Mouse (Mus musculus): ENCODE data around the gene Hs3st6.

DNA sequence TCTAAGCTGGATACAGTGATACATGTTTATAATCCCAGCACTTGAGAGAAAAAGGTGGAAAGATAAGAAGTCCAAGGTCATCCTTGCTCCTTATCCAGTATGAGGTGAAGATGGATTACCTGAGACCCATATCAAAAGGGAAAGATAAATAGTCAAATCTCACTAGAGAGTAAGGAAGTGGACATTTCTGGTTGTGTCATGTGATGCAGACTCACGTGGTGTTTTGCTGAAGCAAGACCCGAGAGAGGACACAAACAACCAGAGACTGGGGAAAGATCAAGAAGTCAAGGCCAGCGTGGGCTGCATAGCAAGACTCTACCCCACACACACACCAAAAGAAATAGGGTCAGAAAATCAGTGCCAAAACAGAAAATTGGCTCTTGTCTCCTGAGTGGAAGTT is 44.2 kb downstream of the Hs3st6 start:
- TF ChIP-seq POLR2A (IDR thresholded peaks at IDR 0.05; ENCODE audit: insufficient read depth, low read length), result no peak
- no peak for TF ChIP-seq EP300 (IDR thresholded peaks at IDR 0.05; ENCODE audit: insufficient read depth, low read depth, low read length)
